Mouse (Mus musculus) ES-Bruce4 (cell line): ENCODE results near the gene Ccn1. TPM values are rescaled to one million over a fixed set of nuclear protein-coding genes. Genes with fewer than 3 reads are reported as not detected.

Source experiments
- H3K27ac ChIP-seq: 2 replicates; pipeline ENCODE4 v1.5.1; 2012; ENCODE audit warnings: low read length, inconsistent platforms; ENCODE audit not compliant: insufficient read depth
- H3K27me3 ChIP-seq: 2 replicates; pipeline ENCODE4 v1.6.1; 2012; ENCODE audit warnings: mild to moderate bottlenecking, low read length, inconsistent platforms; ENCODE audit not compliant: control insufficient read depth, poor library complexity, insufficient read depth, severe bottlenecking
- H3K36me3 ChIP-seq: 2 replicates; pipeline ENCODE4 v1.6.1; 2012; ENCODE audit warnings: inconsistent platforms, mild to moderate bottlenecking, low read length, moderate library complexity; ENCODE audit not compliant: control insufficient read depth, poor library complexity, insufficient read depth, severe bottlenecking
- H3K4me1 ChIP-seq: one replicate; pipeline ENCODE4 v1.8.1; 2011; ENCODE audit warnings: low read length; ENCODE audit not compliant: control insufficient read depth, insufficient read depth
- H3K4me3 ChIP-seq: 2 replicates; pipeline ENCODE4 v1.5.1; 2011; ENCODE audit warnings: low read depth, mild to moderate bottlenecking, low read length
- H3K9ac ChIP-seq: 2 replicates; pipeline ENCODE4 v1.6.1; 2012; ENCODE audit warnings: low read depth, mild to moderate bottlenecking, inconsistent platforms; ENCODE audit not compliant: poor library complexity, severe bottlenecking
- H3K9me3 ChIP-seq: replicated peaks from 2 replicates; pipeline ENCODE4 v1.6.1; 2012; ENCODE audit warnings: mild to moderate bottlenecking, low read length, inconsistent platforms; ENCODE audit not compliant: control insufficient read depth, poor library complexity, insufficient read depth, severe bottlenecking
- CTCF ChIP-seq: IDR thresholded peaks from one replicate; pipeline ENCODE4 v1.8.1; 2011; ENCODE audit warnings: low read depth, low read length
- EP300 ChIP-seq: IDR thresholded peaks from 2 replicates; pipeline ENCODE4 v1.6.1; 2011; ENCODE audit warnings: low read depth, low read length; ENCODE audit not compliant: insufficient read depth
- POLR2A ChIP-seq: IDR thresholded peaks from one replicate; pipeline ENCODE4 v1.8.1; 2011; ENCODE audit warnings: low read length; ENCODE audit not compliant: insufficient read depth
- polyA plus RNA-seq: library from polyadenylated mRNA; stranded (reverse); fragments of >200 nt; gene quantifications from 2 replicates; pipeline ENCODE4 v1.2.4, GENCODE M21; 2011; ENCODE audit warnings: low read depth; ENCODE audit not compliant: missing spikeins, insufficient read depth, insufficient read length

Gene Ccn1
- 204 and 217 TPM in 2 replicates for polyA plus RNA-seq

DNA sequence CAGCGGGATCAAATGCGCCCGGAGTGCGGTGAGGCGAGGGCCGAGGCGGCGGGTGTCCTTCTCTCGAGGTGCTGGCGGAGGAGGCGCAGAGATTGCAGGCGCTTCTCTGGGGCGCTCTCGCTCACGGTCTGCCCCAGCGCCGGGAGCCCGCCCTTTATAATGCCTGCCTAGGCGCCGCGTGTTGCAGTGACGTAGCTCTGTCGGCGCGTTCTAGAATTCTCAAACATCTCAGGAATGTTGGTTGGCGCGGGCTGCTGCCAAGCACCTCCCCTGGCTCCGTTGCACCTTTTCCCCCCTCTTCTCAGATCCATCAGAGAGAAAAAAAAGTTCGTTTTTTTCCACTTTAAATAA, at the start of gene Ccn1:
Gene Ccn1 (minus strand): TSS at position 130 of the 351 bp plus-strand sequence.
- Histone ChIP-seq H3K27me3 (no peaks in the 10 kb centered on the region), H3K36me3 (peaks cover 10% of the 10 kb centered on the region), H3K4me3 (peak within 1 kb of the TSS; percentile 86), H3K9me3 (no peaks in the 10 kb centered on the region), H3K4me1 (peaks cover 3% of the 10 kb centered on the region), H3K27ac (peak within 1 kb of the TSS; percentile 39; the same call in 1 of the 2 replicates), H3K9ac (peak within 1 kb of the TSS; percentile 94)
- TF ChIP-seq POLR2A (peak; percentile 61), CTCF (no peak), EP300 (peak; percentile 64; the same call in 1 of the 2 replicates)

DNA sequence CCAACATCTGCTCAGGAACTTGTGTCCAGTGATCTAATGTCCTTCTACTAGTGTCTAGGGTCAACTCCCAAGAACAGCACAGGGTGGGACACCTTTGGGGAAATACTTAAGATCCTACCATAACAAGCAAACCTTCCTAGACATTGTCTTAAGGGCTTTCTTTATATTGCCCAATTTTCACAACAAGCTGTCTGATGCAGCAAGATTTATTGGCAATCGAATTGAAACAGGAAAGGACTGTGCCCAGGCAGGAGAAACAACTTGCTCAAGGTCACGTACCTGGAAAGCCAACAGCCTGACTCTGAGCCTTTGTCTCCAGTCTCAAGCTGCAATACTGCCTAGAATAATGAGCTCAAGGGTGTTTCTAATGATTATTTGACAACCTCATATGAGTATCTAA, 43.6 kb upstream of the Ccn1 start:
- no peak overlapping the region for H3K9ac ChIP-seq
- H3K4me1 ChIP-seq, result no peaks in the 10 kb centered on the region
- no peak overlapping the region for H3K4me3 ChIP-seq
- H3K27me3 ChIP-seq, result no peaks in the 10 kb centered on the region
- no peak overlapping the region for H3K27ac ChIP-seq
- no peaks in the 10 kb centered on the region for H3K9me3 ChIP-seq
- no peak for TF ChIP-seq EP300
- TF ChIP-seq POLR2A, result no peak
- TF ChIP-seq CTCF, result no peak
- H3K36me3 ChIP-seq, result no peaks in the 10 kb centered on the region

DNA sequence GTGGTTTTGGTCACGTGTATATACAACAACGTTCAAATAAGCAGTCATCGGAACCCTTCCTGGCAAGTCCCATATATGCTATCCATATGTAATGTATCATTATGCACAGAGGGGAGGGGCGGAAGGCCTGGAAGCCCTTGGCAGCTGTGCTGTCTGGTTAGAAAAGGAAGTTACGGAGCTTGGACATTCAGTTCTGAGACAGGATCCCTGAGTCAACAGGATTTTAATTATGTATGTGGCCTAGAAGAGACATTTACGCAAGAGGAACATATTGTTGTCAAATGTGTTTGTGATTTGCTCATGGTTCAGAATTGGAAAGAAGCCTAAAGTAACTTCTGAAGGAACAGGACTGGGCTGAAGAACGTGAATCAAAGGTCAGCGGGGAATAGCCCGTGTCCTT, 42.3 kb upstream of the Ccn1 start:
- H3K4me3 ChIP-seq, result no peak overlapping the region
- H3K27ac ChIP-seq, result no peak overlapping the region

DNA sequence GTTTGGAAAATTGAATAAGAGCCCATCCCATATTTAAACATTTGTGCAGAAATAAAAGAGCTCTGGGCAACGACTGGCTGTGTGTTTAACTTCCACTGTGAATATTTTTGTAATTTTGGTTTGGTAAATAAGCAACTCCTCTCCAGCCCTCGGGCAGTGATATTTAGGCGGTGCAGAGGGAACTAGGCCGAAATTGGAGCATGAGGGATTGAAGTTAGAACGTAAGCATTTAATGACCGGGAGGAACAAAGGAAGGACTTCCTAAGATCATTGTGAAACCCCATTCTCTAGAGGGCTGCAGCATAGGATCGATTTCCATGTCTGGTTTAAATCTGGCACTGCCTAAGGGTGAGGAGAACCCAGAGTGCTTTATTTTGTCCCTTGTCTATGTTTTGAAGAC, 41.6 kb upstream of the Ccn1 start:
- Histone ChIP-seq H3K9ac (no peak overlapping the region), H3K4me1 (no peaks in the 10 kb centered on the region)
- TF ChIP-seq EP300 (no peak), POLR2A (no peak), CTCF (no peak)

More for the DNA sequence above, 42.3 kb upstream of the Ccn1 start:
- Histone ChIP-seq H3K27me3 (no peaks in the 10 kb centered on the region), H3K9ac (no peak overlapping the region), H3K4me1 (no peaks in the 10 kb centered on the region), H3K9me3 (no peaks in the 10 kb centered on the region), H3K36me3 (no peaks in the 10 kb centered on the region)
- TF ChIP-seq CTCF (no peak), EP300 (no peak), POLR2A (no peak)

DNA sequence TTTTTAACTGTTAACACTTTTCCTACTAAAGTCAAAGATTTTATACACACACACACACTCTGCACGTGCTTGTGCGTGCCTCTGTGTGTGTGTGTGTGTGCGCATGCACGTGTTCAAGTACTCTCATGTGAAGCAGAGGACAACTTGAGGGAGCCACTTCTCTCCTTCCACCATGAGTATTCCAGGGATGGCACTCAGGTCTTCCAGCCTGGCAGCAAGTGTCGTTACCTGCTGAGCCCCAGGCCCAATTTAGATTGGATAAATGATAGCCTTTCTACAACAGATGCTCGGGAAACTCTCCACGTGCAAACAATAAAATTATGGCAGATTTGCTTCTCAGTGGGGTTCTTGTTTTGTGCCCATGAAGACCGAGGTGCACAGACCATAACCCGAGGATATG, 39.5 kb upstream of the Ccn1 start:
- Histone ChIP-seq H3K4me1 (no peaks in the 10 kb centered on the region), H3K9me3 (no peaks in the 10 kb centered on the region), H3K27ac (no peak overlapping the region), H3K36me3 (no peaks in the 10 kb centered on the region), H3K4me3 (no peak overlapping the region), H3K9ac (no peak overlapping the region), H3K27me3 (no peaks in the 10 kb centered on the region)
- TF ChIP-seq CTCF (no peak), EP300 (no peak), POLR2A (no peak)

More for the DNA sequence above, 41.6 kb upstream of the Ccn1 start:
- H3K27ac ChIP-seq, result no peak overlapping the region
- H3K36me3 ChIP-seq, result no peaks in the 10 kb centered on the region
- H3K4me3 ChIP-seq, result no peak overlapping the region
- no peaks in the 10 kb centered on the region for H3K9me3 ChIP-seq
- H3K27me3 ChIP-seq, result no peaks in the 10 kb centered on the region

DNA sequence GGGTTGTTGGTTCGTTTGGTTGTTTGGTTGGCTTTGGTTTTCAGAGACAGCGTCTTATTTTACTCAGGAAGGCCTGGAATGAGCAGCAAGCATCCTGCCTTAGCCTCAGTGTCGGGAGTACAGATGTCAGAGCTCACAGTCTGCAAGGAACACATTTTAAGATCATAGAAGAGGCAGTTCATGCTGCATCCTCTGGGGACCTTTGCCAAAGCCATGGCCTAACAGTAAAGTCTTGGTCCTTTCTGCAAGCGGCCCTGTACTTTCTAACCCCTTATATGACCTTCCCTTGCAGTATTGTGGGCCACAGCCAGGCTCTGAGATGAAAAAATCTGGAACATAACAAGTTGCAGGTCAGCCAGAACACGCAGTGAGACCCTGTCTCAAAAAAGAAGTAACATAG, 38.1 kb upstream of the Ccn1 start:
- no peak overlapping the region for H3K27ac ChIP-seq
- no peak overlapping the region for H3K9ac ChIP-seq
- no peaks in the 10 kb centered on the region for H3K9me3 ChIP-seq
- no peaks in the 10 kb centered on the region for H3K27me3 ChIP-seq
- no peaks in the 10 kb centered on the region for H3K36me3 ChIP-seq
- no peak overlapping the region for H3K4me3 ChIP-seq
- H3K4me1 ChIP-seq, result no peaks in the 10 kb centered on the region
- TF ChIP-seq CTCF (no peak), POLR2A (no peak), EP300 (no peak)
